Mouse (Mus musculus): ENCODE measurements at regions not wholly inside any gene's neighbourhood (a gene's known extent, or its start where the extent isn't known, plus 50 kb on each side); places are given as distances from the start of the nearest gene placed in this dataset.

DNA sequence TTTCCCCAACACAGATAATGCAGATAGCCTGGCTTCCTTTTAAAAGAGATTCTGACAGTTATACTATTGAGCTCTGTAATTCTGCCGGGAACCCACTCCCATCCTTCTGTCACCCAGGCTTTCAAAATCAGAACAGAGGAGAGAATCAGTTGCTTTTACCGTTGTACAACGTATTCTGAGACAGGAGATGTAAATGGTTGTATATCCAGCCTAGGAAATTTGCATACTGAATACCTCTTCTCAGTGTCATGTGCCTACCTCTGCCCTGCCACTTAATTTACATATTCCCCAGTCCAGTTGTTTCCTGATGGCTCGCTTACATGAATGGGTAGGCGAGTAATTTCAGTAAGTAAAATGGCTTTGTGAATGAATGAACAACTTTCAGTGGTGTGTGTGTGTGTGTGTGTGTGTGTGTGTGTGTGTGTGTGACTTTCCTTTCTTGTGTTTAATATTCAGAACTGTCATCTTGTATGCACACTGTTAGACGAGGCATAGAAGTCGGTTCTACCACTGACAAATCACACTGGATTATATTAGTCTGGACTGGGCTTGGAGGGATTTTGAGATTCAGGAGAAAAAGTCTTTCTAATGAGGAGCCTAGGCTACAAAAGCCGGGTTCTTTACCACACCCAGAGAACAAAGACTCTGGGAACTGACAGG, 282.2 kb upstream of the Cdh6 start:
- no peak for DNase-seq

DNA sequence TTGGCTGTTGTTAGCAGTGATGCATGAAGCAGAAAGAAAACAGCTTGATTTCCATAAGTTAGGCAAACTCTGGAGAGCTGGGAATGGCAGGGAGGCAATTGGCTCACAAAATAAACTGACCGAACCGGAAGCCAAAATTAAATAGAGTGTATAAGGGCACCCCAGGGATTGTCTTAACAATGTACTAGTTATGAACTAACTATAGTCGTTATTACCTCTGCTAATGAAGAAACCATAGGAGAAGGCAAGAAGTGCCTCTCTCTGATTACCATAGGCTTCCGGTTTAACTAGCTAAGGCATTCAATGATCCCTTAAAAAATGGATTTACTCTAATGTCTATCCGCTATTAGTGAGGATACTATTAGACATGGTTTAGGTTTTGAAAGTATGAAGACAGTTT, 276.9 kb upstream of the Cdh6 start:
- no peak for DNase-seq

DNA sequence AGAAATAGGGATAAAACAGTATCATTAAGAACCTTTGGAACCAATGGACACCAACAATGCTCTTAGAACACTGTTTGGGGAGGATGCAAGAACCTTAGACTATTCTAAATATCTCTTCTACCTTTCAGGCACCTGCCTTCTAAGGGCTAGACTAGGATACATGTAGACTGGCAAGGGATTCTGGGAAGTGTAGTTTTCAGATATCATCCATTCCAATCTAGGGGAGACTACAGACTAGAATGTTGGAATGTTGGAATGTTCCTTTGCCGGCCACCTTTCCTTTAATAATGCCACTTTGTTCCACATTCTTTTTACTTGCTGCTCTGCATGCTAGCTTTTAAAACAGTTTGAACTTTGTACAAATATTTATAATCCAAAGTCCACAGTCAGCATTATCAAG, 261.1 kb upstream of the Cdh6 start:
- no peak for DNase-seq

DNA sequence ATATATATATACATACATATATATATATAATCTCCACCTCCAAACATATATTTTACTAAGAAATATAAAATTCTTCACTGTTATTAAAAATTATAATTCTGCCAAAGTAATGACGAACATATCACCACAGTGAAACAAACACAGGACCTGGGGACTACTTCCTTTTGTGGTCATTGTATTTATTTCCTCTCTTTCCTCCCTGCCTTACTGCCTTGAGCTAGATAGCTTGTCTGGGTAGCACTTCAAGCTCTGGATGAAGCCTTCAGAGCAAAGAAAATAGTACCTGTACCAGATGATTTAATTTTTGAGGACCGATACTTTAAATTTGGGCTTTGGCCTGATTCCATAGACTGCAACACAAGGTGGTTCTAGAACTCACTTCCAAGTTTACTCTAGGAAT, 259.5 kb upstream of the Cdh6 start:
- DNase-seq: no peak

DNA sequence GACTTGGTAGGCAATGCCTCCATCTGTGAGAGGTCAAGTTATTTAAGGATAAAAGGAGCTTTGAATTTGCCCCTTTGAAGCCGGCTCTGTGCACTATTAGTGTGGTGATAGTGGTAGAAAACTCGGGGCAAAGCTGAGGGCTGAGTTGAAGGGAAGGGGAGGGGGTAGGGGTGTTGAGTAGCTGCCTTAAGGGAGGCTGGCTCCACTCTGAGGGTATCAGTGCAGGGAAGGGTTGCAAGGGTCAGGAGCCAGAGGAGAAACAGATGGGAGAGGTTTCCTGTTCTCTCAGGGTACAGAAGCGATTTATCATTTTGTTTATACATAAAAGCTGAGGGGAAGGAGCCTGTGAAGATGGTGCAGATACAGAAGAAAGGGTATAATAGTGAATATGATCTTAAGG, 246.1 kb upstream of the Cdh6 start:
- DNase-seq: peak in 1 of 2 experiments; percentile 3

DNA sequence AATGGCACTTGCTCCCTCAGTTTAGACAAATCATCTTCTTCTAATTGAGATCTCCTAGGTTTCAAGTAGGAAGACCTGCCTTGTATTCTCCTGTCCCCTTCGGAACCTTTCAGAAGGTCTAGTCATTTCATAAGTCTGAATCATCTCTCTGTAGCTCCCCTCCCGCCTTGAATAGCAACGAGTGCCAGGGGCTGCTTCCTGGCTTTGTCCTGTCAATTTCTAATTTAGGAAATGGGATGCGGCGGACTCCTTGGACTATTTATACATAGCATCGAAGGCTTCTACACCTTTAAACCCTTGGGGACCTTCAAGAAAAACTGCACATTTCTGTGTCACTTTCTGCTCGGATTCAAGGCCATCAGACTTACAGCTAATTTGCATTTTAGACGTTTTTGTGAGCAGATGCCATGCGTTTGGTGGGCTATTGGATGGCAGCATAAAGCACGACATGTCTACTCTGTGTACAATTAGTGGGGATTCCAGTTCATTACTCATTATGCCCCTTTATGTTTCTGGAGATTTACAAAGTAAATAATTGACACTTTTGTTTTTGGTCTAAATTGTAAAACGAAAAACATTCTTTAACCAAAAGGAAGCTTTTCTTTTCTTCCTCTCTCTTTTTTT, 236.7 kb upstream of the Cdh6 start:
- peak; percentile 6 to 19 for DNase-seq

DNA sequence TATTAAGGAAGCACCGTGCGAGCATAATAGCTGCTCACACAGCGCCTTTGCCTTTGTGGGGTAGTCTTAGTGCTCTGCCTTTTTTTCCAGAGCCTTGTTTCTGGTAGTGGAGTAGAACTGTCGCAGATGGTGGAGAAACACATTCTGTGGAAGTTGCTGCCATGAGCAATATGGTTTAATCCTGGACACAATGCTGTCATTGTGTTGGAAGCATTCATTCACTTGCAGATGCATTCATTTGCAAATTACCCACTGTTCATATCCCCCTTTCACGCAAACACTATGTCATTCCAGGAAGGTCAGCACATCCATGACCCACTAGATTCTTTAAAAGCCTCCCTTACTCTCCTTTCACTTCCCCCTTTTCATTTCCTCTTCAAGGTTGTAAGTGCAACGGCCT, 219.7 kb upstream of the Cdh6 start:
- no peak for DNase-seq

DNA sequence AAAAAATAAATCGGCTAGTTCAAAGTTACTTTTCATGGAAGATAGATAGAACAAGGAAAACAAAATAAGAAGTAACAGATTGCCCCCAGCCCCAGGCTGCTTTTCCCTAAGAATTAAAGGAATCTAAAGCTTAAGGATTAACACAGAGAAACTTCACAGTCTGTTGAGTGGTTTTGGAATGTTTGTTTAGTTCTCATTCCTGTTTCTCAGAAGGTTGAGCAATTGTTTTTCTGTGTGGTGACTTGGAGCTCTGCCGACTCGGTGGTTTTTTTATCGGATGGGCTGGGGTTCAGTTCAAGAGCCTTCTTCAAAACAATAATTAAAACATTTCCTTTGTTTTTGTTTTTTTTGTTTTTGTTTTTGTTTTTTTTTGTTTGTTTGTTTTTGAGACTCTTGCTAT, 217.9 kb upstream of the Cdh6 start:
- DNase-seq: no peak

DNA sequence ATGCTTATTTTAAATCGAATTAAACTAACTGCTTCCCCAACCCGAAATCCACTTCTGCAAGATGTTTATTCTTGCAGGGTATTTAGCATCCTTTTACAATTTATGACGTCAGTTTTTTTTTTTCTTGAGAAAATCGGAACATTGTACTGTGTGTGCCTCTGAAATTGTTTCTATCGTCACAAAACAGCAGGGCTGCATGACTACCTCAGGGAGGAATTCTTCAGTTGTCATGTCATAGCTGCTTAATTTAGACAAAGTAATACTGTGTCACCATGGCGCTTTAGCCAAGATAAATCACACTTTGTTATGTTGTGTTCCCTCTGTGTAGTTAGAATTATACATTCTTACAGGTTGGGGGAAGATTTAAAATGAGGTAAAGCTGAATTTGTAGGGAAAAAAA, 211.3 kb upstream of the Cdh6 start:
- no peak for DNase-seq

DNA sequence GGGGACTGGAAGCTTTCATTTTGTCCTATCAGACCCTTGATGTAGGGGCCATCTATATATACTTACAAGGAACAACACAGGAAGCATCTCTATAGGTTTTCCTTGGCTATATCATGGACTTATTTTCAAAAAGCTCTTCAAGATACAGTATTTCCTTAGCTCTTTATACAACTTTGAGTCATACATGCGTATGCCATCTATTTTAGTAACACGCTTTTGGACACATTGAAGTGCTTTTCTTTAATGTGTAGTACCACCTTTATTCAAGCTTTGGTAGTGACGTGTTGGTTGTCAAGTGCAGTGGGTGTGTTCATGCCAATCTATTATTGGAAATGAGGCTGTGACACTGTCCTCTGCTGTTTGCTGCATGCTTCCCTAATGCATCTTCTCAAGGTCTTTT, 202.1 kb upstream of the Cdh6 start:
- DNase-seq: no peak

DNA sequence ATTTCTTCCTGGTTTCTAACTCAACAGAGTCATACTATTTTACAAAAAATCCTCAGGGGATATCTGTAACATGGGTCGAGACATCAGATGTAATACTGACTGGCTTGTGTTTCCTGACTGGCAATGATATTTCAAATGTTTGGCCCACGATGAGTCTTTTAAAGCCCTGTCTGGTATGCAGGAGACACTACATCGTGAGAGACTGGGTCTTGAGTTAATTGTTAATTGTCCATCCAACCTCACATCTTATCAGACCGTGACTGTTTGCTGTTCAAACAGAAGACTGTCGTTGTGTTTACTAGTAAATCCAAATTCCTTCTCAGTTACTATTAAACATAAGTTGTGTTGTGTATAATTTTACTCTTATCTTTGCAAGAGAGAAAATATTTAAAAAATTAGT, 195.3 kb upstream of the Cdh6 start:
- DNase-seq: no peak

DNA sequence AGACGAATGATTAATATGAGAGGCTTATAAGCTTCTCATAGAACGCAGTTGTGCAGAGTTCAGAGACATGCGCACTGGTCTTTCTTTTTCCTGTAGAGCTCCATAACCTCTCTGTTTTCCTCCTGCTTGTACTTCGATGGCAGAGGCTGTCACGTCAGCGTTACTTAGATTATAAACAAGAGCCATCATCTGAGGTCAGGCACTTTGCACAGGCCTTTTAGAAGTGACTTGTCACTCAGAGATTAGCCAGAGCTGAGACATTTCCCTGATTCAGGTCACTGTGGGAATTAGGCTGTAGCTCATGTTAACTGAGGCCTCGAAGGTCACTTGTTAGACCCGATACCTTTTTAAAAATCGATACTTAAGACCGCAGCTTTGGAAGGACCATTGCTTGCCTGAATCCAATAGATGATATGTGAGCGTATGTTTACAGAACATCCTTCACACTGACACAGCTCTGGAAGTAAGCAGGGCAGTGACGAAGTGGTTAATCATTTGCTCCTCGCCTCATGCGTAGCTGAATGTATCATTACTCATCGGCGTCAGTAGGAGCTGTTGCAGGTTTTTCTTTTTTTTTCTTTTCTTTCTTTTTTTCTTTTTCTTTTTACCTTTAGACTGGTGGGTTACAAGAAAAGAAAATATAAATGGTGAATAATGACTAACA, 193.9 kb upstream of the Cdh6 start:
- peak in 1 of 2 experiments; percentile 9 for DNase-seq

DNA sequence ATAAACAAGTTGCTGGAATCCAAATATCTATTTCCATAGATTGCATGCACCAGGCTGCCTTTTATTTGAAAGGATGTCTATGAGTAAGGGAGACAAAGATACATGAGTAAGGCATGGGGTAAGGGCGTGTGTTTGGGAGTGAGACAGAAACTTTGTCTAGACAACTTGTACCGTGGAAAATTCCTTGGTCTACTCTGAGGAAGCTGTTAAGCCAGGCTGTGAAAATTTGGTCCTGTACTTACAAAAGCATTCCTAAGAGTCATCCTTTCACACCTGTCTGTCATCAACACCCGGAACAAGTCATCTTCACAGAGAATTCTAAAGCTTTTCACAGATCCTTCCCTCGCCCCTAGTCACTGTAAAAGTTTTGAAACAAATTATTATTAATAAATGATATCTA, 193.1 kb upstream of the Cdh6 start:
- DNase-seq: no peak

DNA sequence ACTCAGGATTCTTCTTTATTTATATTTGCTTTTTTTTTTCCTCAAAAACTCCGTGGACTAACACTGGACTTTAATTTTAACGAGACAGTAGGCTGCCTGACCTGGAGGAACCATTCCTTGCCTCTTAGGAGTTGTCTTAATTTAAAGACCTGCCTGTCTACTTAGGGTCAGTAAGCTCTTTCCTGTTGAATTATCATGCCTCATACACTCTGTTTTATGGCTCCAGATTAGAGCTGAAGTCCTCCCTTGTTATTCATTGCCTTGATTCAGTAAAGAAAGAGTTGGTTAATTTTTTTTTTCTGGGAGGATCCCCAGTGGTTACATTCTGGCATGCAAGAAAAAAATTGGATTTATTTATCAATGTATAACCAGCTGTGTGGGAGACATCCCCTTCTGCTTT, 187.3 kb upstream of the Cdh6 start:
- DNase-seq: no peak

DNA sequence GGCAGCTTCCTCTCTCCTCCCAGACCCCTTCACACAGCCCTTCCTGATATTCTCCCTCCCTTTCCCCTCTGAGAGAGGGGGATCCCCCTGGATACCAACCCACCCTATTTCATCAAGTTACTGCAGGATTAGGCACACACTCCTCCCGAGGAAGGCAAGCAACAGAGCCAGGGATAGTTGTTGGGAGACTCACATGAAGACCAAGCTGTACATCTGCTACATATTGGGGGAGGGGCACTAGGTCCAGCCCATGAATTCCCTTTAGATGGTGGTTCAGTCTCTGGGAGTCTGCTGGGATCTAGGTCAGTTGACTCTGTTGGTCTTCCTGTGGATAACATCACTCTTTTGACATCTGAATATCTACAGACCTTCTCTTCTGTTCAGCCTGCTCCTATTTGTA, 185.6 kb upstream of the Cdh6 start:
- DNase-seq: no peak

DNA sequence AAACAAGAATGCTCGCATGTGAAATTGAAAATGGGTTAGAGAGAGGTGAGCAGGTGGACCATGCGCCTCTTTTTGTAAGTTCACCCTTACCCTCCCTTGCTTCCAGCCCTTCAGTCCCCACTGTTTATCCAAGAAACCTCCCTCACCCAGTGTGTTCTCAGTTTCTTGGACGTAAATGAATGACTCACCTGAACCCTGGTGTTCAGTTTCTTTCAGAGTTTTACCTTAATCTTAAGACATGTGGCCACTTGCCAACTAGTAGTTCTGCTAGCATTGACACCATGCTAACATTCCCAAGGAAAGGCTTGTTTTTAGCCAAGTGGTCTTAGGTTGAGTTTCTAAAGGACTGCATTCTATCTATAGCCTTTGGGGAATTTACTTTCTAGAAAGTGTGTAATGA, 176.8 kb upstream of the Cdh6 start:
- DNase-seq: no peak

DNA sequence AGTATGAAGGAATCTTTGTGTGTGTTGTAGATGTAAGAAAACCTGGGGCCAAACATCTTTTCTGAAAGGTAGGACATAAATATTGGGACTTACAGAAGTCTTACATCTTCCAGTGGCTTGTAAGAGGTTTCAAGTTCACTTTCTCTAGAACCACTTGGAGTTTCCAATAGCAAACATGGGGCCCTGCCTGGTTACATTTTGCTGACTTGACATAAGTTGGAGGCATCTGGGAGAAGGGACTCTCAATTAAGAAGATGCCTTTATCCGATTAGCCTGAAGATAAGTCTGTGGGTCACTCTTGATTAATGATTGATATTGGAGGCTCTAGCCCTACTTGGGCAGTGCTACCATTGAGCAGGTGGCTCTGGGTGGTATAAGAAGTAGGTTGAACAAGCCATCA, 162.9 kb upstream of the Cdh6 start:
- DNase-seq: no peak

DNA sequence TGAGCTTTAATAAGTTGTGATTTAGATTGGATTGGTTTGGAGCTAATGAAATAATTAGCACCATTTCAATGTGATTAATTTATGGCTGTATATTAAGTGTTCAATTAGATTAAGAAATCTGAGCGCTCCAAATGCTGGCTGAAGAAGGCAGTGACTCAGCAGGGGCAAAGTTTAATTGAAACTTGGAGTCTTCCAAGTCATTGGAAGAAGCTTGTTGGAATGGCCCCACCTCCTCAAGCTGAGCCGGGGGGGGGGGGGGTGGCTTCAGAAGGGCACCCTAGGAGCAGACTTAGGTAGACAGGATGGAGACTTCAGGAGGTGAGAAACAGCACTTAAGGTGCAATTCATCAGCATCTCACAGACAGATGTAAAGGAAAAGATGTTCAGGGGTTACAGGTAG, 151.0 kb upstream of the Cdh6 start:
- no peak for DNase-seq

DNA sequence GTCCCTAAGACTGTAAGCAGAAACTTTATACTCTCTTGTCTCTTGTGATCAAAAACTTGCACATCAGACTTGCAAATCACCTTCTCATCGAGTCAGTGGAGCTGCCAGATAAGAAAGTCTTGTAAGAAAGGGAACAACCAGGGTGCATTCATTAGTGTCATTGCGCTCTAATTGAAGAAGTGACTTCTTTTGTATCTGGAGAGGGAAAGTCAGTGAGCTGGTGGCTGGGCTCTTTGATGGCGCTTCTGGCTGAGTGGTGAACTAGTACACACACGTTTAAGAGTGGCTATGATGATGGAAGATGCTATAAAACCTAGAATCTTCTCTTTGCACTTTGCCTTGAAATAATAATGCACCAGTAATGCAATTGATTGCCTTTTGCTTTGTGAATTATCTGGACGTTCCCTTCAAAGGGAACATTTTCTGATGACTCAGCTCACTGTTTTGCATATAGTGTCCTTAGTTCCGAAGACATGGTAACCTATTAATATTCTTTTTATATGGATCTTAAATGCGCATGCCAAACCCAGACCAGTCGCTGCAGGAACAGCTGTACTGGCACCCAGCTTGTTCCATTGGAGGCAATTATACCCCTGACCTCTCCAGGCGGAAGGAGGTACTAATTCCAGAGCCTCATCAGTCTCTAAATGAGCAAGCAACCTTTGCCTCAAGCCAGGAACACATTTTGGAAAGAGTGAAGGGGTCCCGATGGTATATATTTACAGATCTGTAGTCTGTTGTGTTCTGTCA, 147.3 kb upstream of the Cdh6 start:
- DNase-seq: no peak

DNA sequence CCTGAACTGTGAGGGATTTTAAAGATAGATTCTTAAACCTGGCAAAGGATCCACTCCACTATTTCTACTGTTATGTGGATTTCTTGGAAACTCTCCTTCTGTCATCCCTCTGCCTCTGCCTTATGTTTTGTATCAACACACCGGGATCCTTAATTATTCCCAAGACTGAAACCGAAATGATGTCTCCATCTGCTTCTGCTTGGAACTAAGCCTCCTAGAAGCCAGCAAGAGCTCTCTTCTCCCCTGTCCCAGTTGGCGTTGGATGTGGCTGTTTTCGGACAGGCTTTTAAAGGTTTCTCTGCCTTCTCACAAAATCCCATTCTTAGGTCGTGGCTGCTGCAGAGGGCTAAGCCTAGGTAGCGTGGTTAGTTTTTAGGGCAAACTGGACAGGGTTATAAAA, 131.1 kb upstream of the Cdh6 start:
- DNase-seq: no peak

DNA sequence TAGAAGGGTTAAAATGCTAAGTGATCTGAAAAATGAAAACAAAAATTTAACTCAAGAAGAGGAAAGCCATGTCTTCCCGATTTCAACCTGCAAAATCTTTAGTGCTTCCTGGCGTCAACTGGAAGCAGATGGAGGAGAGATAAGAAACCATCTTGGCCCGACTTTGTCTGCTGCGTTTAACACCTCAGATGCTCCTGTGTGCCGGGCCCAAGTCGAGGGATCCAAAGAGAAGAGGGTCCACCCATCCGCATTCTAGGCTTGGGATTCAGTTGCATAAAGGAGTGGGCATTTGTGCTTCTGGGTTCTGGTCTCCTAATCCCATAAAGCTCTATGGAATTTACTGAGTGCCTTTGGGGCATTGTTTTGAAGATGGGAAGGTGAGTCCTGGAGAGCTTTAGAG, 130.0 kb upstream of the Cdh6 start:
- no peak for DNase-seq

DNA sequence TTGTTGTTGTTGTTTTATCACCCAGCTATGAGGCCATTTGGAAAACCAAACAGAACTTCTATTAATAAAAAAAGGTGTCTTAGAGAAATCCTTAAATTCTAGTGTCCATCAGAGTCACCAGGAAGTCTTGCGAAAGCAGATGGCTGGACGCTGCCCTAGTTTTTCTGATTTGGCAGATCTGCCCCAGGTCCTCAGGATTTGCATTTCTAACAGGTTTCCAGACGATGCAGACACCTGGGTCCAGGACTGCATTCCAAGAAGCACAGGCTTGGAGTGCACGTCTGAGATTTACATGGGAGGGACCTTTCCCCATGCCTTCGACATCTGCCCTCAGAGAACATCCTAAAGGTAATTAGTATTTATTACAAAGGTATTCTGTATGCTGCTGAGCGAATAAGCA, 129.2 kb upstream of the Cdh6 start:
- no peak for DNase-seq

DNA sequence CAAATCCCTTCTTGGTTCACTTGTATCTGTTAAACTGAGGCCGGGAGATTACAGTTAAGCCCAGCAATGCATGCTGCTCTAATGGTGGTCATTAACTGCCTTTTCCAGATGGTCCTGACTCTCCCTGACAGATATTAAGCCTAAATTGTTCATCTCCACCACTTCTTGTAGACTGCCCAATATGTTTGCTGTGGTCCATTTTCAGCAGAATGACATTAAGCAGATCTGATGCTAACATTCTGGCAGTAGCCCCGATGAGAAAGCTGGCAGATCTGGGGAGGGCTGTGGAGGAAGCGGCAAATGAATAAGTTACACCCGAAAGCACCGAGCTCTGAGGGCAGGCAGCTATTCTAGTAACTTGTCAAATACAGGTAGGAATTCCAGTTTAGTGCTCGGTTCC, 123.5 kb upstream of the Cdh6 start:
- DNase-seq: no peak

Data from adrenal gland, postnatal 36 days (tissue).